Mouse (Mus musculus): ENCODE measurements around the gene Ubtf.
"Not testable (repeated sequence)": the region's sequence is repeated elsewhere in the genome, so short reads cannot be mapped to it uniquely, and the experiment has no call there.

Ubtf gene

DNA sequence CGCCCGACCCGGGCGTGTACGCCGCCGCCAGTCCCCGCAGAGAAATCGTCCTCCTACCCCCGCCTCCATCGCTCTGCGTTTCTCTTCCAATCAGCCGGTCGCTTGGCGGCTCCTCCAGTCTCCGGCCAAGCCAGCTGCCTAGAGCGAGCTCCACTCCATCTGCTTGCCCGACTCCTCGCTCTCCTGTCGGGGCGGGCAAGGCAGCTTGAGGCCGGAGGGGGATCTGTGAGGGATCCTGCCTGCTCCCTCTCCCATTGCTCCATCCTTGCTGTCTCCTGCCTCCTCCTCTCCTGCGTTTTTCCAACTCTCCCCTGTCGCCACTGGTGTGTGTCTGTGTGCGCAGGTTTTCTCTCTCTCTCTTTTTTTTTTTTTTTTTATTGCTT, at the start of gene Ubtf:
Gene Ubtf (minus strand): TSS at position 333 of the 383 bp plus-strand sequence.
- peak; percentile 86 for DNase-seq (ENCODE audit: low read depth, low spot score)

DNA sequence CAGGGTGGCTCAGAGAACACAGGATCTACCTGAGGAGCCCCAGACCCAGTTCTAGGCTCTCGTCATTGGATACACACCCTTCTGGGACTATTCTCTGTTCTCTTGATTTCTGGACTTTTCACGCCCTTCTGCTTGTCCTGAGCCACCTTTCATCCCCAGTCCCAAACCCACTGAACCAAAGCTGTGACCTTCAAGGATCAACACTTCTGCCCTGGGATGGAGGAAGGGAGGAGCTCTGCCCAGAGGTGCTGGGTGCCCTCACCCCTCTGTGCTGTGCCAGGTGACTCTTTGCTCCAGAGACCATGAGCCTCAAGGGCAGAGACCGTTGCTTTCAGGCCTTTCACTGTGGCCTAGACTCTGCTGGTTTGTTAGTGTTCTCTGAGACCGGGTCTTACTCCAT, 49.7 kb upstream of the Ubtf start:
- DNase-seq (ENCODE audit: low read depth, low spot score), result no peak

DNA sequence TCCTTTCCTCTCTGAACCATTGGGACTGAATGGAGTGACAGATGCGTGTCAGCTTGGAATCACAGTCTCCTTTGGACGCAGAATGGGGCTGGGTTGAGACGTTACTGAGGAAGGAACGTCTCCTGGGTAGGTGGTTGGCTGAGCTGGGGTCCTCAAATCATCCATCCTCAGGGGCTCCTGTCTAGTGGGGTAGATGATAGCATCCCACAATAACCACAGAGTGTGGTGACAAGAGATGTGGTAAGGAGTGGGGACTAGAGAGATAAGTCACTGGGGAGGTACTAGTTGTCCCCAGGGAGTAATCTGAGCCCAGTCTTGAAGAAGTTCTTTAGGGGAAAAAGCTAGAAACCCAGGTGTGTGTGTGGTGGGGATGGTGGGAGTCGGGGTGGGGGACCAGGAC, 48.8 kb upstream of the Ubtf start:
- no peak for DNase-seq (ENCODE audit: low read depth, low spot score)

DNA sequence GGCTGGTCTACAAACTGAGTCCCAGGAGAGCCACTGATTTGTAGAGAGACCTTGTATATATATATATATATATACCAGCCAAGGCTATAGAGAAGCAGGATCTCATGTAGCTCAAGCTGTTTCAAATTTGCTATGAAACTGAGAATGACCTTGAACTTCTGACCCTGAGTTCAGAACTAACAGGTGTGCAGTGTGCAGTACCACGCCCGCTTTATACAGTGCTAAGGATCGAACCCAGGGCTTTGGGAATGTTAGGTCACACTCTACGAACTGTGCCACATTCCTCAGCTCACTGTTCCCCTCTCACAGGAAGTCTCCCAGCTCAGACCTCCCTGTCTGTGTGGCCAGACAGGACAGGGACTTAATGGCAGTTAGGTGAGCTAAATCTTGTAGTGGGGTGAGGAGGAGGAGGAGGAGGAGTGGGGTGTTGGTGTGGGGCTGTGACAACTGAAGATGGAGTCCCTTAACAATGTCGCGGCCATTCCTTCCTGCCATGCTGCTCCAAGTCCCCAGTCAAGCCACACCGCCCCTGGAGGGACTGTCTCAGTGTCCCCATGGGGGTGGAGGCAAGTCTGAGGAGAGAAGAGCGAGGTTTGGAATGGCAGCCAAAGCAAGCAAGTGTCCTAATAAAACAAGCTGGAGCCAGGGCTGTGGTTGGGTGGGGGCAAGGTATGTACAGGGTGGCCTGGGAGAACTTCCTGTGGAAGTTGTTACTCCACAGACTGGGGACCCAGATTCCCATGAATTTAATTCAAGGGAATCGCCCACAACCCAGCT, 48.1 kb upstream of the Ubtf start:
- DNase-seq (ENCODE audit: low read depth, low spot score), result no peak

DNA sequence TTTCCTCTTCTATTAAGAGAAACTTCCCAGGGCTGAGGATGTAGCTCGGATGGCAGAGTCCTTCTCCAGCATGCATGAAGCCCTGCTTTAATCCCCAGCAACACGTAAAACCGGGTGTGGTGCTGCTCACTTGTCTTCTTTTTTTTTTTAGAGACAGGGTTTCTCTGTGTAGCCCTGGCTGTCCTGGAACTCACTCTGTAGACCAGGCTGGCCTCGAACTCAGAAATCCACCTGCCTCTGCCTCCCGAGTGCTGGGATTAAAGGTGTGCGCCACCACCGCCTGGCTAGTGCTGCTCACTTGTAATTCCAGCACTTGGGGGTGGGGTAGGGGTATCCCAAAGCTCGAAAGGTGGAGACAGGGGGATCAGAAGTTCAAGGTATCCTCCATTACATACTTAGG, 46.6 kb upstream of the Ubtf start, which contains the start of gene Slc4a1:
Gene Slc4a1 (minus strand): TSS at position 101 of the 400 bp plus-strand sequence.
- not testable (repeated sequence) for DNase-seq (ENCODE audit: low read depth, low spot score)

DNA sequence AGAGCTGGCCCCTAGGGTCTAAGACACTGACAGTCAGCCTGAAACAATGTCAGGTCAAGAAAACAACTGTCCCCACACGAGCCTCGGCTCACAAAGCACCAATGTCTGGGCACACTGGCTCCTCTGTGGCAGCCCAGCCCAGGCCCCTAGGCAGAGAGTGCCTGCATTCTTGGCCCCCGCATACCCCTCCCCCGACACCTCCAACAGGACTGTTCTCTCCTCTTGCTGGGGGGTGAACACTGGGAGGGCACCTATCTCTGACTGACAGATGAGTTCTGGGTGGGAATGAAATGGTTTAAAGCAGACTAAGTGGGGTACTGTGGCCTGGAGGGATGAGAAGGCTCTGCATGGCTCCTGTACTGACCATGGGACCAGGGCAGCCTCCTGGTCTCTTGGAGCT, 46.2 kb upstream of the Ubtf start:
- no peak for DNase-seq (ENCODE audit: low read depth, low spot score)

DNA sequence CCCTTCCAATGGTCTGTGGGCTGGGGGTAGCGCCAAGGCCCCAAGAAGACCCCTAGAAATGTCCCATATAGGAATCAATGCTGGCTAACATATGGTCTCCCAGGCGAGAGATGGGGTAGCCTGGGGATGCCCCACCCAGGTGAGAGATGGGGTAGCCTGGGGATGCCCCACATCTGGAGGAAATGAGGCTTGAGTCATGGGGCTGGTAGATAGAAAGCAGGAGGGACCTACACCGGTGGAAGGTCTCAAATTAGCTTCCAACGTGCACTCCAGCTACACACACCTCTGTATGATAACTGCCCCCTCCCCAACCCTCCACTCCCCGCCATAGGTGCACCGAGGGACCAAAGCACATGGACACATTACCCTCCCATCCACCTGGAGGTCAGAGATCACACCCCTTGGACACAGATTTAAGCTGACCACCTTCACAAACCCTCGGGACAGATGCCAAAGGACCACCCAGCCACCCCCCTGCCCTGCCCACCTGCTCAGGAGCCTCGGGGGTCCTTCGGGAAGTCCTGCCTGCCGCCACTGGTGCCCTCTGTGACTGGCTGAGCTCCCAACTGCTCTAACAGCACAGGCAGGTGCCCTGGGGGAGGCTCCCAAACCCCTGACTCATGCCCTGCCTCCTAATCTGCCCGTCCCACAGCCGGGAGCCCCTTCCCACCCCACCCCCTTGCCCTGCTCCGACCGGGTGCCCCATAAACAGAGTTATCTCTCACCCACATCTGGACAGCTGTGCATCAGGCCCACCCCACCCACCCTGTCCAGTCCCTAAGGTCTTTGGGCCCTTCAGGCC, 45.2 kb upstream of the Ubtf start:
- no peak for DNase-seq (ENCODE audit: low read depth, low spot score)

DNA sequence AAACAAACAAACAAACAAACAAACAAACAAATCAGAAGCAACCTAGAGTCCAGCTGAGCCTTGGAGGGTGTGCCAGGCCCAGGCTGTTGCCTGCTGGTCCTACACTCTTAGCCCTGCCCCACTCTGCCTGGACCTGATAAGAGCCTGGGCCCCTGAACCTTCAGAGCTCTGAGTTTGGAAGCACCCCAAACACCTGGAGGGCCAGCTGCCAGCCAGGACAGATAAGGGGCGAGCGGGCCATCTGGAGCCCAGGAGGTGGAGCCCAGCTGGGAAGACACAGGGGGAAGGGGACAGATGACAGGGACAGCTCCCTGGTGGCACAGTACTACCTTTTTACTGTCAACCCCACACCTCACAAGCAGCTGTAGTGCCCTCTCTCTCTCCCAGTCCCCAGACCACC, 44.1 kb upstream of the Ubtf start:
- DNase-seq (ENCODE audit: low read depth, low spot score), result no peak

DNA sequence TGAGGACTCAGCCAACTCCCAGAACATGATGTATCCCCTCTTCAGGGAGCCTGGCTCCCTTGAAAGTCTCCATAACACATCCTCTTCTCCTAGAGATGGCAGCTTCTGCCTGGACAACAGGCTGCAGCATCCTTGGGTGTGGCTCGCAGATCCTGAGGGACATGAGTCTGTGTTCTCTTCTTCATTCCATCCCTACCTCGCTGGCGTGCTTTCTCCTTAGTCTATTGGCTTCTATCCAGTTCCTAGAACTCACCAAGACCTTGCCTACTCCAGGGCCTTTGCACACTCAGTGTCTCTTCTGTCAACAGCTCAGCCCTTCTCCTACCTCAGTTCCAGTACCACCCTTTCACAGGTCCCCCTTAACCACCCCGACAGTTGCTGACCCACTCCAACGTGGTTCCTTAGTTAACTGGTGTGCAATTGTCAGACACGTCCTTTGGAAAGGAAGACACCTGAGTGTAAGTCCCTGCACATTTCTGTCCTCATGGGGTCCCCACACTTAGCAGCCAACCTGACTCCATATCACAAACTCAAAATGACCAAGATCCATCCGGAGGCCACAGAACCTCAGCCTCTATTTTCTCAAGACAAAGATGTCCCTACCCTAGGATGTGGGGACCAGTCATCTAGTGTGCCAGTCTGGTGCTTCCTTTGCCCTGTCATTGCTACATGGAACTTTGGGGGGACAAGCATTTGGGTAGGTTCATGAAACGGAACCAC, 42.4 kb upstream of the Ubtf start:
- DNase-seq (ENCODE audit: low read depth, low spot score), result no peak

DNA sequence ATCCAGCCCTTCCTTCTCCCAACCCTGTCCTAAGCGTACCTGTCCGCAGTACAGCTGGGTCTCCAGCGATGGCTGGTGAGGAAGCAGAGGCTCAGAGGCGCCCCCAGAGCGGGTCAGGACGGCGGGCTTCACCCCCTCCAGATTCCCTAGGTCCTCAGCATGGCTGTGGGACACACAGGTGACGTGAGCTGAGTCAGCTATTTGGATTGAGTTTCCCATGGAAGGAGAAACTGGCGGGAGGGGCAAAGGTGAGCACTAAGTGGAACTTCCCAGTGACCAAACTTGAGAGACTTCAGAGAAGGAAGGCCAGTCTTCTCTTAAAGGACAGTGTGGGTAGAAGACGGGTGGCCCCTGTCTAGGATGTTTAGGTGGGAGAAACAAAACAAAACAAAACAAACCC, 38.8 kb upstream of the Ubtf start:
- DNase-seq (ENCODE audit: low read depth, low spot score), result no peak

DNA sequence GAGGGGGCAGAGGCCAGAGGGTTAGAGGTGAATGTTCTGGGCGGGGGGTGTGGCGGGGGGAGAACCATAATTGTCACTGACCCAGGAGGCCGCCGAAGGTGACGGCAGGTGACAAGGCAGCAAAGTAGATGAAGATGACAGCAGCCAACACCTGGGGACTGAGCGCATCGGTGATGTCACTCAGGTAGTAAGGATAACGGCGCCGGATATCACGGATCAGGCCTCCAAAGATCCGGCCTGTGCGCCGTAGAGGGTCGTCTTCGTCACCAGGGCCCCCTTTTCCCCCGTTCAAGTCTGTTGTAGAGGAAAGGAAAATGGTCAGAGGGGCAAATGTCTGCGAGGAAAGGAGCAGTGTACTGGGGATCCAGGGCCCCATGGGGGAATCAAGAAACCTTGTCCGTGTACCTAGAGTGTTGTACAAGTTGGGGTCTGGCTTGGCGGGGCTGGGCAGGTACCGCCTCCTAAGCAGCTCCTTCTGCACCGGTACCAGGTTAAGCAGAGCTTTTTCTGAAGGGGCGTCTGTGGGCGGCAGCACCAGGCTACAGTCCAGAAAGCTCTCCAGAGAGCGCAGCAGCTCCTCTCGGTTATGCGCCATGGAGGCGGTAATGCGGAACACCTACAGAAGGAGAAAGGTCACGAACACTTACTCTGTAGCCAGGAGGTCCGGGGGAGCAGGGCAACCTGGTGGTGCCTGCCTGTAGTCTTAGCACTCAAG, 37.3 kb upstream of the Ubtf start:
- no peak for DNase-seq (ENCODE audit: low read depth, low spot score)

DNA sequence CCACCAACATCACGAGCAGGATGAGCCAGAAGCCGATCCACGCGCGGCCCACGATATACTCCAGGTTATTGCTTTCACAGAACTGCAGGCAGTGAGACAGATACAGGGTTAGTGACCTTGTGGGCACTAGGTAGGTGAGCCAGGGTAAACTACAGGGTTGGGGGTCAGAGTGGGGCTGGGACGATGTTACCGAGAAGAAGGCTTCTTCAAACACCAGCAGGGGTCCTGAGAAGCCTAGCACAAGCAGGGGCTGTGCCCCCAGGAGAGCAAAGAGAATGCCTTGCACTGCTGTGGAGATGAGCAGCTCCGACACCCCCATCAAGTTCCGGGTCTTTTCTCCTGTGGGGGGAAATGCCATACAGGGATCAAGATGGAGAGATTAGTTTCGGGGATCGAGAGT, 36.6 kb upstream of the Ubtf start:
- DNase-seq (ENCODE audit: low read depth, low spot score), result no peak

DNA sequence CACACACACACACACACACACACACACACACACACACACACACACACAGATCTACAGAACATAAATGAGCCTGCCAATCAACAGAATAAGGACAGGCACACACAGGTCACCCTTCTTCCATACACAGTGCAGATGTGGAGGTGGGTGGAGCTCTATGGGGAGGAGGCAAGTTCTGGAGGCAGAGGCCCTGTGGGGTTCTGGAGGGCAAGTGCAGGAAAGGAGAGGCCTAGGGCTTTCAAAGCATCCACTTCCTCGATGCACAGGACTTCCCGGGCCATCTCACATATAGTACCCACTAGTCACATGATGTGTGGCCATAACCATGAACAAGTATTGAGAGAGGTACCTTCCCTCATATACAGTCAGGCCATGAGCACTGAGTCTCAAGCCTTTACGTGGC, 36.0 kb upstream of the Ubtf start:
- DNase-seq (ENCODE audit: low read depth, low spot score), result no peak

DNA sequence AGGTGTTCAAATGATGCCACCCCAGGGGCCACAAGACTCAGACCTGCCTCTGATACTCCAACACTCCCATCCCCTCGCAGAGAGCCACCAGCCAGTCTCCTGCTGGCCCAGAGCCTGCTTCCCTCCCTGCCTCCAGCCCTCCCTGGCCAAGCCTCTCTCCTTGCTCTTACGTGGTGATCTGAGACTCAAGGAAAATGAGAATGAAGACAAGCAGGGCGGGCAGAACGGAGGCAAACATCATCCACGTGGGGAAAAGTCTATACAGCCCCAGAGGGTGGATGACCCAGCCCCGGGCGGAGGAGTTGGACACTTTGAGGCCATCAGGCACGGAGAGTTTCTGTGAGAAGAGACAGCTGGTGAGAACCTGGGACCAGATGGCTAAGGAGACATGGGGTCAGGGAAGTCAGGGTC, 33.5 kb upstream of the Ubtf start:
- DNase-seq (ENCODE audit: low read depth, low spot score), result no peak

DNA sequence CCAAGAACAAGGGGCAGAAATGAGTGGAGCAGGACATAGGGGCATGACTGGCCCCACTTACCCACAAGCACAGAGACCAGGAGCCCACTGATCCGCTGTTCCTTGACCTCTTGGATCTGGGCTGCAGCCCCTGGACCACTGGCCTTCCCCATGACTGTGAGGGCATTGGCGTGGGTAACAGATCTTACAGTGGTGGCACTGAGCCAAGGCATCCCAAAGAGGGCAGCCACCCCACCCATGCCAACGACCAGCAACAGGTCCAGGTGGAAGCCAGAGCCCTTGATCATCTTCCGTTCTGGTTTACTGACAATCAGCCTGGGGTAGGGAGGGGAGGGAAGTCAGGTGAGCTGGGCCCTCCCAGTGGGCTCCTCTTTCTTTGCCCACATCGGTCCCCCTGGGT, 32.8 kb upstream of the Ubtf start:
- DNase-seq (ENCODE audit: low read depth, low spot score), result no peak

DNA sequence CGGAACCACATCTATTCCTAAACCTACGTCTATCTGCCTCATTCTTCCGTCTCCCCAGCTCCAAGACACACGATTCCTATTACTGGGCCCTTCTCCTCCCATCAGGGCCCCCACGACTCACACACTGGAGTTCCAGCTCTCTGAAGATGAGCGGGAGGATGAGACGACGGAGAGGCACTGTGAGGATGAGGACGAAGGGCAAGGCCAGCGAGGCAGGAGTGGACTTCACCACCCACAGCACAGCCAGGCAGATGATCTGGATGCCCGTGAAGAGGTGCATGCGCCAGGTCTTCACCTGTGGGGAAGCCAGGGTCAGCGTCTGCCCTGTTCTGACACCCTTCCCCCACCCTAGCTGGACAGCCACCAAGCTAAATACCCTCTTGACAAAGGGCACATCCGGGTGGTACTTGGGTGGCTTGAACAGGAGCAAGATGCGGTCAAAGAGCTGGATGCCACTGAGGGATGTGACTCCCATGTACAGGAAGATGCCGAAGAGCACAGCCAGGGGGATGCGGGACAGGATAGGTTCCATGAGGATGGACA, 31.5 kb upstream of the Ubtf start:
- DNase-seq (ENCODE audit: low read depth, low spot score), result no peak

DNA sequence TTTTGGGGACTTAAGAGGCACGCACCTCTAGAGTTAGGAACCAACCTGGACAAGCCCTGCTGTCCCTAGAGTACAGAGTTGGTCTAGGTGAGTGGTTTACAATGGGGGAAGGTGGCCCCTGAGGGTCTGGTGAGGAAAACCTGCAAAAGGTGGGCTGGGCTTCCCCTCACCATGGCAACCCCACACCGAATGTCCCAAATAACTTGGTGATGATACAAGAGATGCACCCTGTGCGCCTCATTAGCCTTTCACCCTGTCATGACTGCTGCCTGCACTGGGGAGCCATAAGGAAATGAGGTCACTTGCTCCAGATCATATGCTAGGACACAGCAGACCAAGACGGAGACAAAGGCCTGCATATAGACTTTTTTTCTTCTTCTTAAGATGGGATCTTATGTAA, 30.9 kb upstream of the Ubtf start:
- DNase-seq (ENCODE audit: low read depth, low spot score), result no peak

DNA sequence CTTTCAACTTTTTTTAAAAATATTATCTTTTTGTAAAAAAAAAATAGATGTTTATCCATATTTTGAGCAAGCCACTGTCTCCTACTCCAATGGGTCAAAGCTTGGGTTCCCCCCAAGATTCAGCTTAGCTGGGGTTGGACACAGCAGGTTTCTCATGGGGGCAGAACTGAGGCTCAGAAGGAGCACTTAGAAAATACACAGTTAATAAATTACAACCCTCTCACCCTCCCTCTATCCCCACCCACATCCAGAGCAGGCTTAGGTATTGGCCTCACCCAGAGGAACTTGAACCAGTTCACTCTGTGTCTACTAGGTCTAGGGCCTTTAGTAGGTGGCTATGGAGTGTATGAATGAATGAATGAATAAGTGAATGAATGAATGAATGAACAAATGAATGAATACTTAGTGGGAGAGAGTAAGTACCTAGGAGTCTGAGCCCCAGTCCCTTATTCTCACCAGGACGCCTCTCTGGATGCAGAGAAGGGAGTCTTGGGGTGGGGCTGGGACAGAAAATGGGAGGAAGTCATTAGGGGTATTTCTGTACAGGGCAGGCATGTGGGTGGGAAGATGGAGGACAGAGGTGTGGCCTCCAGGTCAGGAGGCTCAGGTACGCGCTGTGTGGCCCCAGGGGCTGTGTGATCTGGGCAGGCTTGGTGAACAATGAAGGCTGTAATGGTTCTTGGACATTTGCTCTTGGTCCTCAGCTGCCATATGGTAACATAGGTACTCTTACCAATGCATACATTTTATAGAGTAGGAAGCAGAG, 29.8 kb upstream of the Ubtf start:
- DNase-seq (ENCODE audit: low read depth, low spot score), result no peak

DNA sequence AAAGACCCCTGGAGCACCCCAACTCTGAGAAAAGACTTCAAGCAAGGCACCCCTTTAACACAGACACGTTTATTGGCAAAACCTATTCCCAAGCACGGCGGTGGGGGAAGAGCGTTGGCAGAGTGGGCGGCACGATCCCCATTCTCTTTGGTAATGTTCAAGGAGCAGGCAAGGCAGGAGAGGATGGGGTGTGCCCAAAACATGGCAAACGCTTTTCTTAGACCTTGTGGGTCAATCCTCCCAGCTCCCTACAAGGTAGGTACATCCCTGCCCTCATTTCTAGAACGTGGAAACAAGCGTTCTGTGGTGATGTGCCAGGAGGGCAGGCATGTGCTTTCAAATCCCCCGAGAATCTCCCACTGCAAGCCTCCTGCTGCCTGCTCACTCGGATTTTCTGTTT, 29.2 kb upstream of the Ubtf start:
- no peak for DNase-seq (ENCODE audit: low read depth, low spot score)

DNA sequence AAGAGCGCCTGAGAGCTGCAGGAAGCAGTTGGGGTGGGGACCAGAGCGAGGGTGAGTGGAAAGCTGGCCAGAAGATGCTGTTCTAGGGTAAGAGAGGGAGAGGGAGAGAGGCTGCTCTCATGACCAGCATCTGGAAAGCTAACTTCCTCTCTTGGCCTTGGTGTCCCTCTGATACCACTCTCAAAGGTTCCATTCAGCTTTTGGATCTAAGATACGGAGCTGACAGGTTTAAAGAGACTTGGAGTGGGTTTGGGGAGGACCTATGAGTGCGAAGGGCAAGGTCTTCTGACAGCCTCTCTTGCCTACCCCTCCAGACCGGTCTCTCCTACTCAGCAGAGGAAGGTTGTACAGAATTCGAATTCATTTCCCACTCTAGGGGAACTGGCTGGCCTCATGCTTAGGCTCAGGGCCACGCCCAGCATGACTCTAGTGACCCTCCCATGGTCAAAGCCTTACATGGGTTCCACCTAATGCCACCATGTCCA, 28.6 kb upstream of the Ubtf start:
- no peak for DNase-seq (ENCODE audit: low read depth, low spot score)

DNA sequence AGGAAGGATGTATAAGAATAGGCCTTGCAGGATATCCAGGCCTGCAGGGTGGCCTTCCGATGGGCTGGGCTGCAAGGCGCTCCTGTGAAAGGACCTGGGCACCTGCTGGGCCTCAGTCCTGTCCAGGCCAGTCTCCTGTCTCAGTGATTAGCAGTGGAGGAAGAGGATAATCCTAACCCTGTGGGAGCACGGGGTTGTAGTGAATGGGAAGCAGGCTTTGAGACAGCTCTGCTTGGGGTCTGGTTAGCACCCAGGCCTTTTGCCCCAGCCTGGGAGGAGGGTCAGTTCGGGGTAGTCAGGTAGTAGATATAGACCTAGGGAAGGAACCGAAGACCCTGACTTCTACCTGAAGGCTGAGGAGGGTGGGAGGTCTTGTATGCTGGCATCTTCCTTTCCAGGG, 28.1 kb upstream of the Ubtf start:
- no peak for DNase-seq (ENCODE audit: low read depth, low spot score)
